Mouse (Mus musculus) cerebral cortex, adult 2 months (tissue): ENCODE results near the gene Rab31.

Source experiments
- WGBS: fragments of 180-500 bp; shearing (Covaris S2); methylation state at CpG from one replicate; pipeline ENCODE4 v1.1.7; 2018; 5-methylcytosine and 5-hydroxymethylcytosine counted together

Rab31 gene

DNA sequence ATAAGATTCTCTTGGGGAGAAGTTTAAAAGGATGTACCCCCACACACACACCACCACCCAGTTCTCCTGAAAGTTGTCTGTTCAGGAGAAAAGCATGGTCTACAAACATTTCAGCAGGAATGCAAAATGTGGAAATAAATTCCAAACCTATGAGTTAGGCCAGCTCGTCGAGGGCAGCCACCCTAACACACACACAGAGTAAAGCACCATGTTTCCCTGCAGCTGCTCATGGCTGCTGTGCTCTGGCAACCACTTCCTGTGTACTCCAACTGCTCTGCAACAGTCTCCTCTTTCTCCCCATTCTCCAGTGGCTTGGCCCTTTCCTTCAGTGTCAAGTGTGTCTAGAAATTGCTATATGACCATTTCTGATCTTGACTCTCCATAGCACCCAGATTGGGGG is 114.1 kb downstream of the Rab31 start:
- 45% methylated on average over 2 of the region's 2 CpGs for WGBS

DNA sequence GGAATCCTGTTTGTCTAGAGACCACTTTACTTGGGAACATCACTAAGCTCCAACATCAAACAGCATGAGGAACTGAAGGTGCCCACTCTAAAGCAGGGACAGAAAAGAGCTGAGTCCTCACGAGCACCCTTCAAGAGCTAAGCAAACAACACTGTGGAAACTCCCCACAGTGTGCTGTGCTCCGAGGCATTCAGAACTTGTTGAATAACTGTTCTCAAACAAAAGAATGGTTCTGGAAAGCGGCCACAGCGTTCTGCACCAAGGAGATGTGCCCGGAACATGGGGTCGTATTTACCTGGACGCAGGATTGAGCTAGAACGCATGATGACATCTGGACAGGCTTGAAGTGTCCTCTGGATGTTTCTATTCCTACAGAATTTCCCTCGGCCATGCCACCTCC is 114.6 kb downstream of the Rab31 start:
- 52% methylated on average over 9 of the region's 9 CpGs for WGBS

DNA sequence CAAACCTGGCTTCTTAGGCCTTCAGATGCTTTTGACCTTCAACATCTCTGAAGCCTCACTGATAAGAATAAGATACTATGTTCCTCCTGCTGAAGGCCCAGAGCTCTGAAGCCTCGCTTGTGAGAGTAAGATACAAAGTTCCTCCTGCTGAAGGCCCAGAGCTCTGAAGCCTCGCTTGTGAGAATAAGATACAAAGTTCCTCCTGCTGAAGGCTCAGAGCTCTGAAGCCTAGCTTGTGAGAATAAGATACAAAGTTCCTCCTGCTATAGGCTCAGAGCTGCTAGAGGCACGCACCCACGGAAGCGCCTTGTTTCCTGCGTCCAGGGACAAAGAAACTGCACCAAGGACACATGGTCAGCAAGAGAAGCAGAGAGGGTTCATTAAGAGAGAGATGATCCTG is 115.8 kb downstream of the Rab31 start:
- WGBS: 91% methylated on average over 6 of the region's 6 CpGs

DNA sequence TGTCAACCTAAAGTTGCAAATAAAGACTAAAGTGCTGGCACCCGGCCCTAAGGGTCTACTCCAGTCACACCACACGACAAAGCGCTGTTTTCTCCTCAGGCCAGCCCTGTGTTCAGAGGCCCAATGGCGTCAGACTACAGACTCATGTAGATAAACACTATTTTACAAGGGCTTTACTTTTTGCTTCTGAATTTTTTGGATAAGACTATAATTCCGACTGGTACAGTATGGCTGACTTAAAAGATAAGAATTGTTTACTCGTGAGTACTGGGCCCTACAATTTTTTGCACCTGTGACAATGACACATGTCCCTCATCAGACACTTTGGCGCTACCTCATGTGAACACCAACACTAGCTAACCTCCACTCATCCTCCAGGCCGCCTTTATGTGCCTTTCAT is 116.5 kb downstream of the Rab31 start:
- 87% methylated on average over 8 of the region's 8 CpGs for WGBS

DNA sequence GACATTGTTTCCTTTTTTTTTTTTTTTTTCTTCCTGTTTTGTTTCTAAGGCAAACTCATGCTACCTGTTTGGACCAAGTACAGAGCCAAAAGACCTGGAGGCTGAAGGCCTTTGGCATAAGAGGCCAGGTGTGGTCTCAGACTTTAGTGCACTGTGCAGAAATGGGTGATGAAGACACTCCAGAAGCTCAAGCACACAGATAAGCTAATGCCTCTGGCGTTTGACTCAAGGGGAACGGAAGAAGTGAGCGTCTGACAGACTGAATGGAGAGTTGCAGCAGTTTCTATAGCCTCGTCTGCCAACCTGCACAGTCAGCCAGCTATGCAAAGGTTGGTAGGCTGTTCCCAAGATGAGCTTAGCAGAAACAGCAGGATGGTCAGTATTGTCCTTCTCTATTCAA is 116.9 kb downstream of the Rab31 start:
- WGBS: 86% methylated on average over 4 of the region's 4 CpGs

DNA sequence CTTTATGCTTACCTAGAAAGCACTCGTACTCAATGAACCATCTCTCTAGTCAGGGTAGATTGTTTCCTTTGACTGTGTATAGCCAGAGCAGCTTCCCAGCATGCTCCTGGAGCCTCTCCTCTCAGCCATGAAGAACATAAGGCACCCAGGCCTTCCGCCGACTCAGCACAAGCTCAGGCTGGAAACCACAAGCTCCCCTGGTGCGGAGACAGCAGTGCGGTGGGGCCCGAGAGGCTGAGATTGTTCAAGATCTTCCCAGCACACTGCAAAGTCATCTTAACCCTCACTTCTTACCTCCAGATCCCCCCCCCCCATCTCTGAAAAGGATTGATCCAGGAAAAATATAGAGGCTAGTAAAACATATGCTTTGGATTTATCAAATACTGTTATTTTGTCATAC is 122.0 kb downstream of the Rab31 start:
- 84% methylated on average over 6 of the region's 6 CpGs for WGBS

DNA sequence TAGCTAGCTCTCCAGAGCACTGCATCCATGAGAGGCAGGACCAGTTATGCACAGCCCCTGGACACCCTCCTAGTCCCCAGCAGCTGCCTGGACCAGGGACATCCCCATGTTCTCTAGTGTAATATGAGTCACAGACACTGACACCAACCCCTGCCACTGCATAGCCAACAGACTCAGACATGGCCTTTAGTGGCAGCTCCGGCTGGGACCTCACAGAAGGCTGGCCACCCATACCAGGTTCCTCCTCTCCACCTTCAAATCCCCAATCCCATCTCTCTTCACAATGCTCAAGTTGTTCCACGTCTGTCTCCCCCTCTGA is 123.4 kb downstream of the Rab31 start:
- WGBS: 95% methylated on average over 2 of the region's 2 CpGs

DNA sequence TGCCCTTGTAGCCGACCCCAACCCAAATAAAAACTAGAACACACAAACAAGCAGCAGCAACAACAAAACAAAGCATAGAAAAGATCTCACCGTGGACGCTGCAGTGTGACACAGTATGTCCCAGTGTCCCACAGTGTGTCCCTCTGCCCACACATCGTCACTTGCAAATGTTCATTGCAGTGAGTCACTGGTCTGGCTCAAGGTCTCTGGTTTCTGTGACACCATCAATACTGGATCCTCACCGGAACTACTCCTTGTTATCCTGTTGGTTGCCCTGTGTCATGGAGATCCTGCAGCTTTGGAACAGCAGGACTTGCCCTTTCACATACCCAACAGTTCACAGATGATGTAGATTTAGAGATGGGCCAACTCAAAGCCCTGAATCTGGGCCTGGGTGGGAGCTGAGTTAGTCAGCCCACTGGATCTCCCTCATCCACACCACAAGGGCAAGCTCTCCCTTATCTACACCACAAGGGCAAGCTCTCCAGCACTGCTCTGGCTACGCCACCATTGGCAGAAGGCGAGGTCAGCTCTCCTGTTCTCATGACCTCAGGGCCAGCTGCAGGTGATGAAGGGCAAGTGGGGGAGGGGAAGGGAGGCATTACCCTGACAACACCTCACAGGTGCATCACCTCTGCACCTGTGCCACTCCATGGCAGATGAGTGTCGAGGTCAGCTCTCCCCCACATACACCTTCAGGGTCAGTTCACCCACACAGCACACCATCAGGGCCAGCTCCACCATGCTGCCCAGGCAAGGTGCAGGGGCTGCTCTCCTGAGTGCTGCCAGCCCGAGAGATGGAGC is 124.0 kb downstream of the Rab31 start:
- WGBS: 77% methylated on average over 9 of the region's 9 CpGs

DNA sequence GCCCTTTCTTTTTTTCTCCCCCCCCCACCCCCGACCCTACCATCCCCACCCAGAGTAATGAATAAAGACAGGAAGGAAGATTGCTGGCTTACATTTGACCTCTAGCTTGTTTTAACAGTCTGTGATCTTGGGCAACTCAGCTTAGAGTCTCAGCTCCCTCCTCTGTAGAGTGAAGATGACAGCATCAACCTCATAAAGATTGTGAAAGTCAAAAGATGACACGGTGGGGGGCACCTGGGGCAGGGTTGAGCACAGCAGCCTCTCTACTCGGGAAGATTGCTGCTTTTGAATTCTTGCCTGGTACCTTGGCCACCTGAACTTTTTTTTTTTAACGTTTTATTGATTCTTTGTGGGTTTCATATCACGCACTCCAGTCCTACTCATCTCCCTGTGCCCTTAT is 124.6 kb downstream of the Rab31 start:
- 63% methylated on average over 5 of the region's 5 CpGs for WGBS

DNA sequence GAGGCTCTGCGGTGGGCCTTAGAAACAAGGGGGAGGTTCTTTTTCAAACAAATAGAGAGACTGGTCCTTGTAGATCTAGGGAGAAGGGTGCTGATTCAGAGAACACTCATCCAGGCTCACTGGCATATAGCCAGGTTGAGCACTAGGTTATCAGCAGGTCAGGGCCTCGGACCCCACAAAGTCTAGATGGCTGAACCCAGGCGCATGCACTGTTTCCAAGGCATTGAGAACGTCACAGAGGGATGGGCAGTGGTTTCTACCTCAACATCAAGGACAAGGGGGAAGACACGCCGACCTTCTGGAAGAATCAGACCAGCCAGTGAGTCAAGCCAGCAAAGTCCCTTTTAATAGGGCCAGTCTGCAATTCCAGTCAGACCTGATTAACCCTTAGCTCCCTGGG is 125.3 kb downstream of the Rab31 start:
- WGBS: 83% methylated on average over 6 of the region's 6 CpGs

DNA sequence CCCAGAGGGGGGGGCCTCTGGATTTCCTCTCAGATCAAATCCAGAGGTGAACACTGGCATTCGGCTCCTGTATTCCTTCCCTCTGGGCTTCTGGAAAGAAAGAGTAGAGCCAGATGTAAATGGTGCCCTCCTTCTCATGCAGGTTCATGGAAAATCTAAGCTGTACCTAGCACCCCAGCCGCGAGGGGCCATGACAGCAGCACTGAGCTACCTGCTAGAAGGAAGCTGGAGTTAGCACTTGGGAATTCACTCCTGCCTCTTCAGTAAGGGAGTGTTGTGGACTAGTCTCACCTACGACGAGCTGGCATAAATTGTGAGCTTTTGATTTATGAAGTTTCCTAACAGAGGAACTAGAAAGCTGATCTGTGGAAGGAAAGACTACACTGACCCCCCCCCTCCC is 129.0 kb downstream of the Rab31 start:
- WGBS: 59% methylated on average over 5 of the region's 5 CpGs

DNA sequence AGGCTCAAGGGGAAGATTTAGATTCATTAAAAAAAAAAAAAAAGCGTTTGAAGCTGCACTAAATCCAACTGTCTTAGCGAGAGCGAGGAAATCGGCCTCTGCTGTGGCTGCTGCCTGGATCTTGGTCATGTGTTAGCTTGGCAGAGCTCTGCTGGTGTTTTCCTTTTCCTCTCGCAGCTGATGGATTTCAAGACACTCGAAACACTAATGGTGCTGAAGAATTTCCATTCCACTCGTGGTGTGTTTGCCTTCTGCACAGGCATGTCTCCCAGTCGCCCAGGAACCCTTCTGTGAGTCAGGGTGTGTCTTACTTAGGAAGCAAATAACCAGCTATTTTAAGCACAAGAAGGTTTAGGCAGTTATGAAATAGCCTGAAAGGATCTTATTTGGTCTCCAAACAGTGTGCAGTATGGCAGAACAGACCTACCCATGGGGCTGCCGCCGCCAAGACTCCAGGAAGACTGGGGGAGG is 129.5 kb downstream of the Rab31 start:
- whole genome bisulfite sequencing: 10% methylated on average over 10 of the region's 10 CpGs

DNA sequence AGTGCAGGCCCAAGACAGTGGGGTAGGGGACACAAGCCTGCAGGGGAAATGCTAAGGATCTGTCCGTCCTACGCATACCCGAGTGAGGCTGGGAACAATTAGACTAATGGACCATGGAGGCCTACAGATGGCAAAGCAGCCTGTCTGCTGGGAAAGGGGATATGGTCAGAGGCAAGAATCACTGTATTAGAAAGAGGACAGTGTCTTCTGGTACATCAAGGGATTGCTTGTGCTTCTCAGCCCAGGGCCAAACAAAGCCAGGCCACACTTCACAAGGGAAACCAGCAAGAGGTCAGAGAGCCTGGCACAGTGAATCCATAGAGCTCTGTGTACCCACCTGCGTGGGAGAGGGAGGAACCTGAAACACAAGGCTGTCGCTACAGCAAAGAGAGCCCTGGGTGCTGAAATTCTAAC is 130.0 kb downstream of the Rab31 start:
- 51% methylated on average over 5 of the region's 5 CpGs for WGBS

DNA sequence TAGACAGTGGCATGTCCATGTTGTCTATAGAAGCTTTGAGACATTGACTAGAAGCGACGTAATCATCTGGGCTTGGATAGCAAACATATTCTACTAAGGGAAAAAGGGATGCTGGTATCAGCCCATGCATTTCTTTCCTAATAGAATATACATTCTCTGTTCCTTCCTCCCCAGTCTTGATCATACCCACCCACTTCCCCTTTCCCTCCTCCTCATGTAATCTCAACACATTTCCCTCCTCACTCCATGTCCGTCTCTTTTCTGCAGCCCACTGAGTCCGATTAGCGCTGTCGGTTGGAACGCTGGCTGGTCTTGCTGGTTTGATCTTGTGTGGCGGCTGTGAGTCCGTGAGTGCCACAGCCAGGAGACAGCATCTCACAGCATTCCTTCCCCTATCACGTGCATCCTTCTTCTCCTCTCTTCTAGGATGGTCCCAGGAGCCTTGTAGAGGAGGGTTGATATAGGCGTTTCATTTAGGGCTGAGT is 130.8 kb downstream of the Rab31 start, which contains the start of gene Txndc2:
TSS of gene Txndc2 (minus strand) at position 435 of the 485 bp plus-strand sequence.
- WGBS: 89% methylated on average over 11 of the region's 11 CpGs

DNA sequence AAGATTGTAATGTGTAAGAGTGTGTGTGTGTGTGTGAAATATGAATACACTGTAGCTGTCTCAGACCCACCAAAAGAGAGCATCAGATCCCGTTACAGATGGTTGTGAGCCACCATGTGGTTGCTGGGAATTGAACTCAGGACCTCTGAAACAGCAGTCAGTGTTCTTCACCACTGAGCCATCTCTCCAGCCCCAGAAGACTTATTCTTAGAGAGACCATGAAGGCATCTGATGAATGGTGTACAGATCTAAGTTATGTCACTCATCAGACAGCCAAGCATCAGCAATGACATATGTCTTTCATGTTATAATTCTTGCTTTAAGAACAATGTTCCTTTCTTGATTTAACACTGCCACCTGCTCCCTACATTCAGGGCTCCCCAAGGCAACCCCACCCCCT is 133.4 kb downstream of the Rab31 start:
- 85% methylated on average over 1 of the region's 1 CpGs for WGBS

DNA sequence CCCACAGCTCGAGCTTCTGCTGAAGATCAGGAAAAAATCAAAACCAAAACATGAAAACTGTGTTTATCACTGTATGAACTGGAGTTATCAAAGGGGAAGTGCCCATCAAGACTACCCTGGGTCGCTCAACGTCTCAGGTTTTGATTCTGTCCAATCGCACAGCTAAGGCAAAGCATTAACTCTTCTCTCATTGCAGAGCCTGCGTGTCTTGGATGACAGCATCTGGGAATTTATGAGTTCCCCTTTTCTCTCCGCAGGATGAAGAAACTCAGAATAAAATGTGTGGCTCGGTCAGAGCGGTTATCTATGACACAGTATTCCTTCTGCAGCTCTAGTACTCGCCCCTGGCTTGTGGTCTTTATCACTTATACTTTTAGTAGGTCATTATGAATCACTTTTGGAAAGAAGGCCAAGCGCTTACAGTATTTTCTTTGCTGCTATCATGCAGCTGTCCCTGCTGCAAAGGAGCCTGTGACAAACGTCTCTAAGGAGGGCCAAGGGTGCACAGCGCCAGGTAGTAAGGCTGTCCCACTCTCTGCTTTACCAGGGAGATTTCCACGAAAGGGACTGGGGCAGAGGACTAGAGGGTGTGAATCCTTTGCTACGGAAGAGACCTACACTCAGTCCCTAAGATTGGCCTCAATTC is 136.7 kb downstream of the Rab31 start:
- 83% methylated on average over 14 of the region's 14 CpGs for WGBS

DNA sequence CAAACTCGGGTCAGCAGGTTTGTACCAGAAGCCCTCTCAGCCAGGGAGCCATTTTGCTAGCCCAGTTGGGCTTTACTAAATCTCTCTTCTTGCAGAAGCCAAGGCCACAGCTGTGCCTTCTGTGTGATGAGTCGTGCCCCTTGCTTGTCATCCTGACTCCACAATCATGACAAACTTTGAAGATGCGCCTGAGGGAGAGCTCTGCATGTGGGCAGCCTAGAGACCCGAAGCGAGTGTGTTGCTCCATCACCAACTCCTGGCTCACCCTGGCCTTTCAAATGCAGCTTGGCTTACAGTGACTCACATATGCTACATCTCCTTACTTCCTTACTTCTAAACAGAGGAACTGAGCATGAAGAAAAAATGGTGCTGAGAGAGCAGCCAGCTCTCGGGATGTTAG is 142.6 kb downstream of the Rab31 start:
- 73% methylated on average over 6 of the region's 6 CpGs for WGBS

DNA sequence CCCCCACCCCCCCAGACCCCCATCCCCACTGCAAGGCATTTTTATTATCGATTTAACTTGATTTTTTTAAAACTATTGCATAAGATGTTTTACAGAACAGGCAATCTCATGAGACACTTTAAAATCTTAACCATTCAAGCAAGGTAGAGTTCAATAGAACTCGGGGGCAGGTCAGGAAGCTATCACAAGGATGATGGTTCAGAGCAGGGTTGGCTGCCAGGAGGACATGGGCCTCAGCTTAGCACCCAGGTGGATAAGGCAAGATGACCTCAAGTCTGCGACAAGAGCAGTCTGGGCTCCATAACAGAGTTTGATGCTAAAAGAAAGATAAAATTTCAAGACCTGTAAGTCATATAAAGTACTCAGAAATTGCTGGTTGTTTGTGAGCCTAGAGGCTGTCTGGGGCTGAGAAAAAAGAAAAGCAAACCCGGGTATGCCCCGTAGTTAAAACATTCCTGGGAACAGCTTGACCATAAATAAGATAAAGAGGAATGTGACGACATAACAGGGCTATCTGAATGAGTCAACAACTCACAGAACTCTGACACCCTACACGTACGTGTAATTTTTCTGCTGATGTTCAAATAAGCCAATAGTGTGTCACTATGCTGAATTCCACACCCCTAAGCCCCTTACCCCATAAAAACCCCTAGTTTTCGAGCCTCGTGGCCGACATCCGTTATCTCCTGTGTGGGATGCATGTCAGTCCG is 143.6 kb downstream of the Rab31 start:
- WGBS: 90% methylated on average over 13 of the region's 13 CpGs

DNA sequence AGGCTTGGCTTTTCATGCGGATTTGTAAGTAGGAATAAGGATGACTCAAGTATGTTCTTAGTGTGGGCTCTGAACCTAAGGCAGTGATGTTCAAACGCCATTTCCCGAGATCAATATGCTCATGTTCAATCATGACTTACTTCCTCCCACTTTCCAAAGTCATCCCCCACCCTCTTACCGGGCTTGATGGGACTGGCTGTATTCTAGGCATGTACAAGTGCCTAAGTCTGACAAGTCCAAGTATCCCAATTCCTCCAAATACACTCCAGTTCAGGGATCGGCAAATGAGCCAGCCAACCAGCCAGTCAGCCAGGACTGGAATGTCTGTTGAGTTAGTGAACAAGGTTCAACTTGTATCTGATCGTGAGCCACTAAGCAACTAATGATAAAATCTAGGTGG is 146.3 kb downstream of the Rab31 start:
- 91% methylated on average over 6 of the region's 6 CpGs for WGBS

DNA sequence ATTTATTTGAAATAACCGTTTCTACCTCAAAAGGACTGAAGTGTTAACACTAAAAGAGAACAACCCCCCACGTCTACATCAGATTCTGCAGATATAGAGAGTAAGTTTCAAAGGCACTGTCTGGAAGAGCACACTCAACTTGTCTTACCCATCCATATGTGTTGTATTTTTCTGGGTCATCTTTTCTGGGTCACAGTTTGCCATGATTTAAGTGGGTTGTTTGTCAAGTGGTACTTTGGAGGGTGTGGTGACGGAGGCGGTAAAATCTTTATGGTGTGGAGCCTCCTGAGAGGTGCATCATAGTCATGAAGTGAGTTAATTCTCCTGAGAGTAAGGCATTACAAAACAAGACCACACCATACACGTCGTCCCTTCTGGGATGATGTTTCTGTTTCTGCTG is 147.0 kb downstream of the Rab31 start:
- WGBS: 74% methylated on average over 6 of the region's 6 CpGs

DNA sequence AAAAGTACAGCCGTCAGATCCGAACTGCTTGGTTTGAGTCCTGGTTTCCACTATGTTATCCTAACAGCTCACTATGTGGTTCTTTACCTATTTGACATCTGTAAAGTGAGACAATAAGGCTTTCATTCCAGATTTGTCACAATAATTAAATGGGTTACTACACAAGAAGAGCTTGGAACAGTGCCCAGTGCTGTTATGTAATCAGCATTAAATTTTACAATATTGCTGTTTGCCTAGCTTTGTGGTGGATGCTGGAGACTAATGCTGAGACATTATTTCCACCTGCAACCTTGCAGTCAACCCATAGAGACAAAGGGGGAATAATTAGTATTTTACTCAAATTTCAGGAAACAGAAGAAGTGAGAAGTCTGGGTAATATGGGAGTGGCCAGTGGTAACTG is 154.1 kb downstream of the Rab31 start:
- WGBS: 86% methylated on average over 2 of the region's 2 CpGs

DNA sequence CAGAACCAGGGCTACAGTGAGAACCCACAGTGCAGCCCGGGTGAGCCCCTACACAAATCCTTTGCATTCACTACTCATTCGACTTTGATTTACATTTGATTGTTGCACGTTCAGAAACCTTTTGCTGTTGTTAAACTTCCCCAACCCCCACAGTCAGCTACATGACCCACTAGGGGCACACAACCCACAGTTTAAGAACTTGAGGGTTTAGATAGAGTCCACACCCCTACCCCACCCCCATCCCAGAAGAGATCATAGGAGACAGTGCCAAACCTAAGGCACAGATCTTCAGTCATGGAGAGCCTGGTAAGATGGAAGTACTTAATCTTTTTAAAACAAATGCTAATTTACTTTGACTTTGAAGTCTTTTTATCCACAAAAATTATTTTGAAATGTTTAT is 156.9 kb downstream of the Rab31 start:
- WGBS: 46% methylated on average over 3 of the region's 3 CpGs

DNA sequence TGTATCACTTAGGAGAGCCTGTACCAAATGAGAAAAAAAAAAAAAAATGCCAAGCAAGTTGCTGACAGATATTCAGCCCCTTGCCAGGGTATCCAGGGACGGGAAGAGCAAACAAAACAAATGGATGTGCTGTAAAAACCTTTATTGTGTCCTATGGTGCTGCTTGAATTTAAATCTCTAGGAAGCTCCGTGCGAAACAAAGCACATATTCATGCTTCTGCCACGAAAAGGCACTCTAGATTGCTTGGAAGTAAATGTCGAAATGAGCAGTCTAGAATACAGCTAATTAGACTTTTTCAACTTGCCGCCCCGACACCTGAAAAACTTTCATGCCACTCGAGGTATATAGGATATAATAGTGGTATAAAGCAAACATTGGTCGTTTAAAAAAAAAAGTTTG is 158.1 kb downstream of the Rab31 start:
- under 1% methylated on average over 9 of the region's 9 CpGs for WGBS
